In the genomic region with DNA sequence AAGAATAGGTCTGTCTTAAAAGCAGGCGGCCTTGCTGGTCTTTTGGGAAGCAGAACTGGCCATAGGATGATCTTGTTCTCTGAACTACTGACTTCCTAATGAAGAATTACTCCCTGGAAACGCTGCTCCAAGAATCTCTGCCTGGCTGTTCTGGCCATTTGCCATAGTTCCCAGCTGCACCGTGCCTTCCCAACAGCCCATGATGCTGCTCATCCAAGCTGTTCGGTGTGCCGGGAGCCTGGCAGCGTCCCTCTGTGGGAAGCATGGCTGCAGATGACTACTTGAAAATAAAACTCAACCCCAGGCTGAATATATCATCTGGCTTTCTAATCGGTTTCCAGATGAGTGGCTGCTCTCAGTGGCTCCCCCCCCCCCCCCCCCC, we compare ENCODE assay signal across 8 mouse cellular contexts.
DNase-seq lines count a peak whose midpoint lies in the region; ATAC-seq and TF ChIP-seq lines count a peak whose summit lies in the region.

No protein-coding gene starts in this region.

- no peak for TF ChIP-seq CTCF in layer of hippocampus, adult 2 months (conservative IDR thresholded peaks at IDR 0.05)

- no peaks in the 10 kb centered on the region for H3K36me3 ChIP-seq in forebrain, embryonic 13.5 days (ENCODE audit: poor library complexity, severe bottlenecking)
- no peaks in the 10 kb centered on the region for H3K36me3 ChIP-seq in forebrain, embryonic 10.5 days (replicated peaks)

- ATAC-seq in forebrain, embryonic 13.5 days, result peak; percentile 80
- peak; percentile 62 for ATAC-seq in cerebellum, adult (ENCODE audit: insufficient number of reproducible peaks, low FRiP score, low TSS enrichment)

- no peak for DNase-seq in forebrain, embryonic 10.5 days (ENCODE audit: extremely low spot score, low spot score)
- peak; percentile 24 for DNase-seq in gastrocnemius, adult 18-20 months (ENCODE audit: low spot score)
- peak; percentile 89 for DNase-seq in layer of hippocampus, adult 2 months (ENCODE audit: low spot score in 2 of 2)
- DNase-seq in lung, postnatal 36 days, result peak; percentile 45
- peak; percentile 7 for DNase-seq in testis, postnatal 14 days (ENCODE audit: low spot score)
- no peak for DNase-seq in thymus, postnatal 14 days

- peaks cover 62% of the 10 kb centered on the region for H3K4me1 ChIP-seq in forebrain, embryonic 13.5 days
- H3K4me1 ChIP-seq in forebrain, embryonic 10.5 days, result peaks cover 31% of the 10 kb centered on the region

- no peak overlapping the region for H3K4me3 ChIP-seq in forebrain, embryonic 13.5 days
- no peak overlapping the region for H3K4me3 ChIP-seq in forebrain, embryonic 10.5 days
- H3K4me3 ChIP-seq in layer of hippocampus, adult 2 months, result no peak overlapping the region

- H3K27me3 ChIP-seq in forebrain, embryonic 13.5 days, result no peaks in the 10 kb centered on the region
- H3K27me3 ChIP-seq in forebrain, embryonic 10.5 days (ENCODE audit: poor library complexity, severe bottlenecking), result no peaks in the 10 kb centered on the region

- no peak overlapping the region for H3K9ac ChIP-seq in forebrain, embryonic 13.5 days

- 47% methylated on average over 7 of the region's 7 CpGs for WGBS in forebrain, embryonic 13.5 days
- WGBS in forebrain, embryonic 10.5 days, result 88% methylated on average over 7 of the region's 7 CpGs

- no peaks in the 10 kb centered on the region for H3K9me3 ChIP-seq in forebrain, embryonic 13.5 days (replicated peaks)
- no peaks in the 10 kb centered on the region for H3K9me3 ChIP-seq in forebrain, embryonic 10.5 days

- H3K4me2 ChIP-seq in forebrain, embryonic 13.5 days, result no peak overlapping the region

- H3K27ac ChIP-seq in forebrain, embryonic 13.5 days, result peak overlapping the region; percentile 84
- no peak overlapping the region; the same call in 1 of the 2 replicates for H3K27ac ChIP-seq in forebrain, embryonic 10.5 days
- H3K27ac ChIP-seq in layer of hippocampus, adult 2 months, result peak overlapping the region; percentile 83

Comparison
In these comparisons a context has a peak if more than half of its experiments do, and no peak if none do; other contexts are left out.
1. DNase-seq: peak in gastrocnemius, adult 18-20 months (single experiment), layer of hippocampus, adult 2 months (2 of 2), lung, postnatal 36 days (single experiment) and testis, postnatal 14 days (single experiment); none in forebrain, embryonic 10.5 days (single experiment) and thymus, postnatal 14 days (single experiment).